Mouse (Mus musculus): ENCODE data around the gene Txnip.

Gene Txnip

GRCm38 (mm10) chr3:96569506-96569905 is 11.7 kb downstream of the Txnip start:
- no peak for DNase-seq (ENCODE audit: low spot score in 2 of 2)

GRCm38 (mm10) chr3:96569966-96570605 is 12.3 kb downstream of the Txnip start:
- DNase-seq (ENCODE audit: low spot score in 2 of 2), result no peak

GRCm38 (mm10) chr3:96570643-96571042 is 12.9 kb downstream of the Txnip start:
- no peak for DNase-seq (ENCODE audit: low spot score in 2 of 2)

GRCm38 (mm10) chr3:96571336-96571735 is 13.6 kb downstream of the Txnip start:
- DNase-seq (ENCODE audit: low spot score in 2 of 2), result no peak

GRCm38 (mm10) chr3:96571896-96572698 is 14.3 kb downstream of the Txnip start:
- DNase-seq (ENCODE audit: low spot score in 2 of 2), result no peak

GRCm38 (mm10) chr3:96573611-96574511 is 16.1 kb downstream of the Txnip start:
- DNase-seq (ENCODE audit: low spot score in 2 of 2), result no peak

- no peak for DNase-seq (ENCODE audit: low spot score in 2 of 2)
These were observed 17.7 kb downstream of the Txnip start for GRCm38 (mm10) chr3:96575272-96575984.

GRCm38 (mm10) chr3:96576005-96576658 is 18.4 kb downstream of the Txnip start:
- DNase-seq (ENCODE audit: low spot score in 2 of 2), result no peak

- DNase-seq (ENCODE audit: low spot score in 2 of 2), result peak; percentile 85 to 95
These were observed 19.2 kb downstream of the Txnip start, which contains the start of gene Gm16253 for GRCm38 (mm10) chr3:96576690-96577541. Gm16253 (plus strand) TSS chr3:96576984.

- DNase-seq (ENCODE audit: low spot score in 2 of 2), result no peak
These were observed 19.8 kb downstream of the Txnip start for GRCm38 (mm10) chr3:96577566-96577965.

- no peak for DNase-seq (ENCODE audit: low spot score in 2 of 2)
These were observed 20.9 kb downstream of the Txnip start for GRCm38 (mm10) chr3:96578561-96579238.

GRCm38 (mm10) chr3:96579239-96579750 is 21.5 kb downstream of the Txnip start:
- DNase-seq (ENCODE audit: low spot score in 2 of 2), result no peak

- peak; percentile 87 to 89 for DNase-seq (ENCODE audit: low spot score in 2 of 2)
These were observed 22.2 kb downstream of the Txnip start for GRCm38 (mm10) chr3:96579885-96580454.

- DNase-seq (ENCODE audit: low spot score in 2 of 2), result no peak
These were observed 23.4 kb downstream of the Txnip start for GRCm38 (mm10) chr3:96581141-96581540.

- DNase-seq (ENCODE audit: low spot score in 2 of 2), result no peak
These were observed 24.2 kb downstream of the Txnip start for GRCm38 (mm10) chr3:96581771-96582515.

GRCm38 (mm10) chr3:96583386-96583785 is 25.6 kb downstream of the Txnip start:
- DNase-seq (ENCODE audit: low spot score in 2 of 2), result no peak

- no peak for DNase-seq (ENCODE audit: low spot score in 2 of 2)
These were observed 32.9 kb downstream of the Txnip start for GRCm38 (mm10) chr3:96590657-96591056.

GRCm38 (mm10) chr3:96593374-96593773 is 35.6 kb downstream of the Txnip start:
- DNase-seq (ENCODE audit: low spot score in 2 of 2), result no peak

Data from frontal cortex, postnatal 10 days (tissue).